Mouse (Mus musculus) testis, adult 2 months (tissue): ENCODE results near the gene Ceacam10. TPM values are rescaled to one million over a fixed set of nuclear protein-coding genes. Genes with fewer than 3 reads are reported as not detected.

ENCODE experiments used
- H3K27ac ChIP-seq: fragments of 200-500 bp; 2 replicates; pipeline ENCODE4 v1.5.1; 2012; ENCODE audit warnings: low read depth, low read length; ENCODE audit not compliant: control insufficient read depth, insufficient read depth
- H3K27me3 ChIP-seq: fragments of 200-500 bp; 2 replicates; pipeline ENCODE4 v1.6.1; 2012; ENCODE audit warnings: mild to moderate bottlenecking, low read length, moderate library complexity; ENCODE audit not compliant: control insufficient read depth, insufficient read depth
- H3K36me3 ChIP-seq: fragments of 200-500 bp; 2 replicates; pipeline ENCODE4 v1.6.1; 2012; ENCODE audit warnings: mild to moderate bottlenecking, low read length; ENCODE audit not compliant: control insufficient read depth, insufficient read depth
- H3K4me1 ChIP-seq: fragments of 200-500 bp; 2 replicates; pipeline ENCODE4 v1.6.1; 2012; ENCODE audit warnings: low read length; ENCODE audit not compliant: control insufficient read depth, insufficient read depth
- H3K4me3 ChIP-seq: fragments of 200-500 bp; 2 replicates; pipeline ENCODE4 v1.5.1; 2012; ENCODE audit warnings: low read depth, mild to moderate bottlenecking, low read length, moderate library complexity, mixed read lengths; ENCODE audit not compliant: control insufficient read depth
- CTCF ChIP-seq: fragments of 200-500 bp; IDR thresholded peaks from 2 replicates; pipeline ENCODE4 v1.5.1; 2012; ENCODE audit warnings: low read depth, mild to moderate bottlenecking, inconsistent platforms, low read length, moderate library complexity; ENCODE audit not compliant: control insufficient read depth, insufficient read depth, insufficient replicate concordance
- POLR2A ChIP-seq: fragments of 200-500 bp; IDR thresholded peaks from 2 replicates; pipeline ENCODE4 v1.6.1; 2012; ENCODE audit warnings: low read depth, mild to moderate bottlenecking, inconsistent platforms, low read length, moderate library complexity; ENCODE audit not compliant: control insufficient read depth
- polyA plus RNA-seq: library from polyadenylated mRNA; depleted of rRNA; stranded (reverse); fragments of >200 nt; gene quantifications from 2 replicates; pipeline ENCODE4 v1.2.3, GENCODE M21; 2012

Gene Ceacam10
- polyA plus RNA-seq, 1 experiment, result 0.38 TPM

GRCm38 (mm10) chr7:24762574-24762973, 14.4 kb upstream of the Ceacam10 start:
- Histone ChIP-seq H3K4me3 (no peak overlapping the region), H3K27me3 (no peaks in the 10 kb centered on the region), H3K27ac (no peak overlapping the region), H3K36me3 (no peaks in the 10 kb centered on the region), H3K4me1 (no peaks in the 10 kb centered on the region)
- TF ChIP-seq POLR2A (no peak), CTCF (no peak)

DNA sequence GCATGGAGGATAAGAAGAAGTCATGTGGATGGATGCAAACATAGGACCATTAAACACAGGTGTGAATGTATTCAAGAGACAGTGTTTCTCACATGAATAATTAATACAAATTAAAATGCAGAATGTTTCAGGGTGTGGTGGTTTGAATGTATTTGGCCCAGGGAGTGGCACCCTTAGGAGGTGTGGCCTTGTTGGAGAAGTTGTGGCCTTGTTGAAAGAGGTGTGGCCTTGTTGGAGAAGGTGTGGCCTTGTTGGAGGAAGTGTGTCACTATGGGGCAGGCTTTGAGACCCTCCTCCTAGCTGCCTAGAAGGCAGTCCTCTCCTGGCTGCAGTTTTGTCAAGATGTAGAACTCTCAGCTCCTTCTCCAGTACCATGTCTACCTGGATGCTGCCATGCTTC, 5.6 kb upstream of the Ceacam10 start:
- H3K4me1 ChIP-seq, result no peaks in the 10 kb centered on the region
- no peaks in the 10 kb centered on the region for H3K27me3 ChIP-seq
- H3K4me3 ChIP-seq, result no peak overlapping the region
- TF ChIP-seq CTCF (no peak), POLR2A (no peak)
- H3K27ac ChIP-seq, result no peak overlapping the region
- no peaks in the 10 kb centered on the region for H3K36me3 ChIP-seq

GRCm38 (mm10) chr7:24773942-24774535, 3.0 kb upstream of the Ceacam10 start:
- Histone ChIP-seq H3K27me3 (no peaks in the 10 kb centered on the region), H3K27ac (no peak overlapping the region), H3K36me3 (no peaks in the 10 kb centered on the region), H3K4me3 (no peak overlapping the region), H3K4me1 (no peaks in the 10 kb centered on the region)
- no peak for TF ChIP-seq CTCF
- TF ChIP-seq POLR2A, result no peak

- H3K4me1 ChIP-seq, result no peaks in the 10 kb centered on the region
- no peak for TF ChIP-seq CTCF
- no peak for TF ChIP-seq POLR2A
- H3K27me3 ChIP-seq, result no peaks in the 10 kb centered on the region
- no peak overlapping the region for H3K4me3 ChIP-seq
- no peak overlapping the region for H3K27ac ChIP-seq
- no peaks in the 10 kb centered on the region for H3K36me3 ChIP-seq
Measured at GRCm38 (mm10) chr7:24776145-24776544, 861 bp upstream of the Ceacam10 start.

DNA sequence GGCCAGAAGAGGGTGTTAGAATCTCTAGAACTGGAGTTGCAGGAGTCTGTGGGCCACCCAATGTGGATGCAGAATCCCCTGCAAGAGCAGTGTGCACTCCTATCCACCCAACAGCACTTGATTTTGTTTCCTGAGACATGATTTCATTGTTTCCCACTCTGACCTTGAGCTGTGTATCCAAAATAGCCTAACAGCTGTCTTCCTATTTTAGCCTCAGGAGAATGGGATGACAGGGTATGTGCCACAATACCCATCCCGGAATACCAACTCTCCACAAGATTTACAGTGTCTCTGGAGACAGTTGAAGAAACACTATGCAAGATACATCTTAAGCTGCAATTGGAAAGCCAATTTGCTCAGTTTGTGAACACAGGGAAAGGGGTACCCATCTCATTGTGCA, 20.9 kb downstream of the Ceacam10 start:
- no peak overlapping the region for H3K4me3 ChIP-seq
- no peaks in the 10 kb centered on the region for H3K27me3 ChIP-seq
- no peaks in the 10 kb centered on the region for H3K36me3 ChIP-seq
- no peaks in the 10 kb centered on the region for H3K4me1 ChIP-seq
- TF ChIP-seq POLR2A (no peak), CTCF (no peak)
- no peak overlapping the region for H3K27ac ChIP-seq

GRCm38 (mm10) chr7:24802149-24802767, 25.3 kb downstream of the Ceacam10 start:
- H3K27me3 ChIP-seq, result no peaks in the 10 kb centered on the region
- no peaks in the 10 kb centered on the region for H3K36me3 ChIP-seq
- no peak for TF ChIP-seq CTCF
- TF ChIP-seq POLR2A, result no peak
- no peak overlapping the region for H3K4me3 ChIP-seq
- no peak overlapping the region for H3K27ac ChIP-seq
- H3K4me1 ChIP-seq, result no peaks in the 10 kb centered on the region

DNA sequence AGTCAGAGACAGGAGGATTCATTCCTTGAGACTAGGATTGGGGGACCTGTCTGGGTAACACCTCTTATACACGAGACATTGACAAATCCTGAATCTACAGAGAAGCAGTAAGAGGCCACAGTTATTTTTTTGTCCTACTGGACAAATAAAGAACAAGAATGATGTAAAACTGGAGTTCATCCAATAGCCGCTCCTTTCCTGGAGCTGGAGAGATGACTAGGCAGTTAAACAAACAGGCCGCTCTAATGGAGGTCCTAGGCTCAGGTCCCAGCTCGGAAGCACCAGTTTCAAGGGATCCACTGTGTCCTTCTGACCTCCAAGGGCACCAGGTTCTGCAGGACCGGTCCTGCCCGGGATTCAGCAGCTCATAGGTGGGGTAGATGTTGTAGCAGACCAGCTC, 27.8 kb downstream of the Ceacam10 start:
- no peaks in the 10 kb centered on the region for H3K36me3 ChIP-seq
- no peaks in the 10 kb centered on the region for H3K4me1 ChIP-seq
- no peak overlapping the region for H3K27ac ChIP-seq
- TF ChIP-seq POLR2A, result no peak
- TF ChIP-seq CTCF, result no peak
- no peak overlapping the region for H3K4me3 ChIP-seq
- no peaks in the 10 kb centered on the region for H3K27me3 ChIP-seq

GRCm38 (mm10) chr7:24809041-24809440, 32.0 kb downstream of the Ceacam10 start:
- Histone ChIP-seq H3K4me1 (no peaks in the 10 kb centered on the region), H3K27me3 (no peaks in the 10 kb centered on the region), H3K4me3 (no peak overlapping the region), H3K36me3 (no peaks in the 10 kb centered on the region), H3K27ac (no peak overlapping the region)
- no peak for TF ChIP-seq CTCF
- no peak for TF ChIP-seq POLR2A
